Mouse (Mus musculus) E14TG2a.4 (cell line): ENCODE measurements around the gene Rapgef6.

ENCODE experiments used
- CTCF ChIP-seq: conservative IDR thresholded peaks from 2 replicates; pipeline ENCODE4 v1.5.1; 2014; ENCODE audit warnings: low read length
- NANOG ChIP-seq: IDR thresholded peaks from 2 replicates; pipeline ENCODE4 v1.6.1; 2014; ENCODE audit warnings: borderline replicate concordance, low read length, mixed read lengths

- no peak for TF ChIP-seq CTCF
- no peak for TF ChIP-seq NANOG
These were observed 151.1 kb downstream of the Rapgef6 start for GRCm38 (mm10) chr11:54673575-54674298.
